Mouse (Mus musculus) thymus, adult 2 months (tissue): Measurements from ENCODE around the gene Dtnbp1. TPM values are rescaled to one million over a fixed set of nuclear protein-coding genes. Genes with fewer than 3 reads are reported as not detected.

Source experiments
- DNase-seq: peaks from one replicate; pipeline ENCODE4 v3.0.0; 2021
- H3K27ac ChIP-seq: fragments of 200-500 bp; 2 replicates; pipeline ENCODE4 v1.5.1; 2012; ENCODE audit warnings: low read length, control low read depth; ENCODE audit not compliant: control insufficient read depth, insufficient read depth
- H3K27me3 ChIP-seq: fragments of 200-500 bp; 2 replicates; pipeline ENCODE4 v1.6.1; 2012; ENCODE audit warnings: mild to moderate bottlenecking, low read length, moderate library complexity, mixed read lengths; ENCODE audit not compliant: control insufficient read depth, insufficient read depth
- H3K36me3 ChIP-seq: fragments of 200-500 bp; 2 replicates; pipeline ENCODE4 v1.6.1; 2012; ENCODE audit warnings: mild to moderate bottlenecking, low read length, moderate library complexity; ENCODE audit not compliant: control insufficient read depth, insufficient read depth
- H3K4me1 ChIP-seq: fragments of 200-500 bp; replicated peaks from 2 replicates; pipeline ENCODE4 v1.6.1; 2012; ENCODE audit warnings: low read length; ENCODE audit not compliant: control insufficient read depth, insufficient read depth
- H3K4me3 ChIP-seq: fragments of 200-500 bp; 2 replicates; pipeline ENCODE4 v1.5.1; 2012; ENCODE audit warnings: mild to moderate bottlenecking, low read length, control low read depth, moderate library complexity; ENCODE audit not compliant: control insufficient read depth, insufficient read depth
- CTCF ChIP-seq: fragments of 200-500 bp; IDR thresholded peaks from 2 replicates; pipeline ENCODE4 v1.5.1; 2012; ENCODE audit warnings: mild to moderate bottlenecking, control low read depth, low read length, moderate library complexity, borderline replicate concordance; ENCODE audit not compliant: control insufficient read depth, poor library complexity, insufficient read depth; ENCODE audit errors: extremely low read depth
- POLR2A ChIP-seq: fragments of 200-500 bp; IDR thresholded peaks from 2 replicates; pipeline ENCODE4 v1.6.1; 2012; ENCODE audit warnings: mild to moderate bottlenecking, low read length, control low read depth, moderate library complexity; ENCODE audit not compliant: control insufficient read depth, poor library complexity, insufficient read depth; ENCODE audit errors: extremely low read depth
- WGBS: fragments of 180-500 bp; shearing (Covaris S2); methylation state at CpG from one replicate; pipeline ENCODE4 v1.1.7; 2018; 5-methylcytosine and 5-hydroxymethylcytosine counted together
- polyA plus RNA-seq: library from polyadenylated mRNA; depleted of rRNA; stranded (reverse); fragments of >200 nt; gene quantifications from 2 replicates; pipeline ENCODE4 v1.2.3, GENCODE M21; 2012

Gene Dtnbp1
- polyA plus RNA-seq, 1 experiment, result 70.6 TPM

DNA sequence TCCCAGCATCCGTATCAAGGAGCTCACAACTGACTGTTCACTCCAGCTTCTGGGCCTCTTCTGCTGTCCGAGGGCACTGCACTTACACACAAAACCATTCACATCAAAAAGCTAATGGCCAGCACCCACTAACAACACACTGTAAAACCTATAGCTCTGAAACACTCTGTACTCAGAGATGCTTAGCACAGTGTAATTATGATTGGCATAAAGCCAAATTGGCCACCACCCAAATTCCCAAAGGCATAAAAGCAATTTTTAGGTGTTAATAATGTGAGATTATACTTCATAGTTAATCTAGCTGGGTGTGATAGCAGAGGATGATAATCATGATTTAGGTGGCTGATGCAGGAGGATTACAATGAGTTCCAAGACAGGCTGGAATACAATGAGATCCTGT lies 58.3 kb downstream of the Dtnbp1 start:
- H3K4me3 ChIP-seq, result no peak overlapping the region
- no peaks in the 10 kb centered on the region for H3K27me3 ChIP-seq
- TF ChIP-seq POLR2A (no peak), CTCF (no peak)
- H3K27ac ChIP-seq, result no peak overlapping the region
- no peak for DNase-seq
- no peaks in the 10 kb centered on the region for H3K36me3 ChIP-seq
- 100% methylated on average over 2 of the region's 2 CpGs for WGBS
- H3K4me1 ChIP-seq, result 0 out of 2 replicates have a peak, but pooled peaks cover 2% of the 10 kb centered on the region

GRCm38 (mm10) chr13:44939326-44940035 lies 62.5 kb downstream of the Dtnbp1 start:
- H3K27ac ChIP-seq, result no peak overlapping the region
- no peak for TF ChIP-seq CTCF
- TF ChIP-seq POLR2A, result no peak
- H3K36me3 ChIP-seq, result no peaks in the 10 kb centered on the region

DNA sequence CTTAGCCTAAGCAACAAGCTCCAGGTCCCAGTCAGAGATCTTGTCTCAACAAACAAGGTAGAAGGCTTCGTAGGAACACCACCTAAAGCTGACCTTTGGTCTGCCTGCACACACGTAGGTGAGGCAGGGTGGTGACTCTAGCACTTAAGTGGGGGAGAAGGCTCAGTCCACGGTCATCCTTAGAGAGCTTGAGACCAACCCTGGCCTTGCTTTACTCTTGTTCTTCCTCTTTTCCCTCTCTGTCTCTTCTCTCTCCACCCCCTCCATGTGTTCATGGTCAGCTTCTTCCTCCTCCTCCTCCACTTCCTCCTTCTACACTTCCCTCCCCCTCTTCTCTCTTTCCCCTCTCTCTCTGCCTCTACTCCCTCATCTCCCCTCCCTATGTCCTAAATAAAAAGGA lies 64.3 kb downstream of the Dtnbp1 start:
- Histone ChIP-seq H3K4me3 (no peak overlapping the region), H3K36me3 (no peaks in the 10 kb centered on the region), H3K27ac (no peak overlapping the region), H3K4me1 (0 out of 2 replicates have a peak, but pooled peaks cover 5% of the 10 kb centered on the region), H3K27me3 (no peaks in the 10 kb centered on the region)
- DNase-seq, result no peak
- no peak for TF ChIP-seq CTCF
- TF ChIP-seq POLR2A, result no peak
- 52% methylated on average over 3 of the region's 3 CpGs for WGBS

More at GRCm38 (mm10) chr13:44939326-44940035, 62.5 kb downstream of the Dtnbp1 start:
- 94% methylated on average over 8 of the region's 8 CpGs for WGBS
- Histone ChIP-seq H3K27me3 (no peaks in the 10 kb centered on the region), H3K4me3 (no peak overlapping the region), H3K4me1 (0 out of 2 replicates have a peak, but pooled peaks cover 5% of the 10 kb centered on the region)
- DNase-seq, result no peak

- Histone ChIP-seq H3K36me3 (no peaks in the 10 kb centered on the region), H3K4me3 (no peak overlapping the region), H3K27ac (no peak overlapping the region), H3K27me3 (no peaks in the 10 kb centered on the region), H3K4me1 (0 out of 2 replicates have a peak, but pooled peaks cover 2% of the 10 kb centered on the region)
- DNase-seq, result no peak
- TF ChIP-seq POLR2A (no peak), CTCF (no peak)
- 95% methylated on average over 7 of the region's 7 CpGs for WGBS
Observed at GRCm38 (mm10) chr13:44933575-44933974, 68.4 kb downstream of the Dtnbp1 start.

GRCm38 (mm10) chr13:44932307-44933264 lies 69.4 kb downstream of the Dtnbp1 start:
- no peaks in the 10 kb centered on the region for H3K36me3 ChIP-seq

GRCm38 (mm10) chr13:44926311-44926710 lies 75.6 kb downstream of the Dtnbp1 start:
- H3K27ac ChIP-seq, result no peak overlapping the region
- WGBS, result 76% methylated on average over 2 of the region's 2 CpGs
- no peak for TF ChIP-seq CTCF
- TF ChIP-seq POLR2A, result no peak
- H3K27me3 ChIP-seq, result no peaks in the 10 kb centered on the region
- no peak for DNase-seq
- H3K4me1 ChIP-seq, result no peaks in the 10 kb centered on the region; the same call in 1 of the 2 replicates
- H3K36me3 ChIP-seq, result peaks cover 25% of the 10 kb centered on the region
- H3K4me3 ChIP-seq, result no peak overlapping the region

More at GRCm38 (mm10) chr13:44932307-44933264, 69.4 kb downstream of the Dtnbp1 start:
- TF ChIP-seq POLR2A (no peak), CTCF (no peak)
- Histone ChIP-seq H3K4me1 (0 out of 2 replicates have a peak, but pooled peaks cover under 1% of the 10 kb centered on the region), H3K27me3 (no peaks in the 10 kb centered on the region), H3K27ac (no peak overlapping the region), H3K4me3 (no peak overlapping the region)
- WGBS, result 94% methylated on average over 18 of the region's 18 CpGs
- DNase-seq, result no peak

DNA sequence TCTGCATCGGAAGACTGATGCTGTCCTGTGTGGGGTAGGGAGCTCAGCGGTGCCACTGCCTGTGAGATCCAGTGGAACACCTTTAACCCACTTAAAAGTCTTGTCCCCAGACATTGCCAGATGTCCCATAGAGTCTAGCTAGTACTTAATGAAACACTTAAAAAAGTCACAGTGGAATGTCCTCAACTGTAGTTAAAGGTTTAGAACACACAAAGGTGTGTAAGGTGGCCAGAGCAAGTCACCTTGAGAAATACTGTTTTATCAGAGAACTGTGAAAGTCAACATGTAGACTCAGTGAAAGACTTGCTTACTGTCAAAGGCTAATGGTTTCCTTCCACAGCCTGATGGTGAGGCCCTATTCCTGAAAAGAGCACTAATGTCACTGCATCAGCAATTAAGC lies 76.8 kb downstream of the Dtnbp1 start:
- no peaks in the 10 kb centered on the region for H3K27me3 ChIP-seq

More for the DNA sequence above, 76.8 kb downstream of the Dtnbp1 start:
- no peak overlapping the region for H3K27ac ChIP-seq
- no peak overlapping the region for H3K4me3 ChIP-seq
- DNase-seq, result no peak
- 94% methylated on average over 2 of the region's 2 CpGs for WGBS
- no peaks in the 10 kb centered on the region; the same call in 1 of the 2 replicates for H3K4me1 ChIP-seq
- TF ChIP-seq CTCF (no peak), POLR2A (no peak)
- peaks cover 36% of the 10 kb centered on the region for H3K36me3 ChIP-seq
